Mouse (Mus musculus) brain, embryonic 14.5 days (tissue): ENCODE results near the gene Klk13.

ENCODE experiments used
- CTCF ChIP-seq: fragments of 200-500 bp; IDR thresholded peaks from 2 replicates; pipeline ENCODE4 v1.5.1; 2012; ENCODE audit warnings: inconsistent platforms, mild to moderate bottlenecking, moderate library complexity, borderline replicate concordance; ENCODE audit not compliant: insufficient read depth, insufficient read length; ENCODE audit errors: extremely low read depth
- POLR2A ChIP-seq: fragments of 200-500 bp; IDR thresholded peaks from 2 replicates; pipeline ENCODE4 v1.6.1; 2012; ENCODE audit warnings: mild to moderate bottlenecking, inconsistent platforms, borderline replicate concordance; ENCODE audit not compliant: poor library complexity, insufficient read depth, insufficient read length, severe bottlenecking; ENCODE audit errors: extremely low read depth

DNA sequence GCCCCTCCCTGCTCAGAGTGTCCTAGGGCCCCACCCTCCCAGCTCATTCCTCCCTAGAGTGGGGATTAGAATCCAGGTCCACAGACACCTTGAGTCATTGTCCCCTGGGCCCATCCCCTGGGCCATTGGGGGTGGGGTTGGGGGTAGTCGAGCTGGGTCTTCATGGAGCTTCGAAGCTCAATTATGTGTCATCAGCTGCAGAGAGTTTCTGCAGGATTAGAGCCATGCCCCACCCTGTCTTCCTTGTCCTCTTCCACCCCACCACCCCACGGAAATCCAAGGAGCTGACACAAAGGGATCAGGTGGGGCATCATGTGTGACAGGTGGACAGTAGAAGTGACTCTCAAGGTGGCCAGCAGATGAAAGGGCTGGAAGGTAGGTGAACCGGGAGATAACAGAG lies 56.2 kb downstream of the Klk13 start, which contains the start of gene Klk12:
- no peak for TF ChIP-seq CTCF
- no peak for TF ChIP-seq POLR2A
